Mouse (Mus musculus) bone marrow macrophage, adult 2 months (primary cell): ENCODE results near the gene Gzf1. TPM values are rescaled to one million over a fixed set of nuclear protein-coding genes. Genes with fewer than 3 reads are reported as not detected.

Experiments used
- H3K27ac ChIP-seq: 2 replicates; pipeline ENCODE4 v1.5.1; 2012; ENCODE audit warnings: low read depth, low read length; ENCODE audit not compliant: insufficient read depth
- H3K4me1 ChIP-seq: 2 replicates; pipeline ENCODE4 v1.6.1; 2012; ENCODE audit warnings: low read length; ENCODE audit not compliant: control insufficient read depth, insufficient read depth
- H3K4me3 ChIP-seq: 2 replicates; pipeline ENCODE4 v1.5.1; 2012; ENCODE audit warnings: mild to moderate bottlenecking, low read length, moderate library complexity; ENCODE audit not compliant: insufficient read depth
- CTCF ChIP-seq: IDR thresholded peaks from 2 replicates; pipeline ENCODE4 v1.5.1; 2012; ENCODE audit warnings: low read depth, mild to moderate bottlenecking, low read length, moderate library complexity
- POLR2A ChIP-seq: IDR thresholded peaks from 2 replicates; pipeline ENCODE4 v1.6.1; 2012; ENCODE audit warnings: mild to moderate bottlenecking, low read depth, low read length, borderline replicate concordance
- polyA plus RNA-seq: library from polyadenylated mRNA; stranded (reverse); fragments of >200 nt; gene quantifications from 2 replicates; pipeline ENCODE4 v1.2.4, GENCODE M21; 2012; ENCODE audit not compliant: missing spikeins, insufficient read depth, insufficient read length

Gzf1 gene
- polyA plus RNA-seq, 1 experiment = 18.5 TPM

DNA sequence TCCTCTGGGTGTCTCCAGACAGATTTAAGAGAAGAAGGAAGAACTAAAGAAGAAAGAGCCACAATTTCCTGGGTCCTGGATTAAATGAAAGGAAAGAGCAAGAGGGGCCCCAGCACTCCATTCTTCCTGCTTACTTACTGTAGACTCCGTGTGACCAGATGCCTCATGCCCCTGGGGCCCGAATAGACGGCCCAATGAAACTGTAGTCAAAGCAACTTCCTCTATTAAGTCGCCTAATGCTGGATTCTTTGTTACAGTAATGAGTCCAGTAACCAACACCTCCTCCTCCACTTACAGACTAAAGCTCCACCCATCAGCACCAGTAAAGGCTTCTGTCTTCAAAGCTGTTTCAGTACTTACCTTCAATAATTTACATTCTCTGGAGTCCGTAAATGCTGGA lies 17.7 kb downstream of the Gzf1 start:
- no peak for TF ChIP-seq POLR2A
- no peak for TF ChIP-seq CTCF
- H3K4me3 ChIP-seq = no peak overlapping the region
- H3K27ac ChIP-seq = peak overlapping the region; percentile 53
- peaks cover 5% of the 10 kb centered on the region; the same call in 1 of the 2 replicates for H3K4me1 ChIP-seq

DNA sequence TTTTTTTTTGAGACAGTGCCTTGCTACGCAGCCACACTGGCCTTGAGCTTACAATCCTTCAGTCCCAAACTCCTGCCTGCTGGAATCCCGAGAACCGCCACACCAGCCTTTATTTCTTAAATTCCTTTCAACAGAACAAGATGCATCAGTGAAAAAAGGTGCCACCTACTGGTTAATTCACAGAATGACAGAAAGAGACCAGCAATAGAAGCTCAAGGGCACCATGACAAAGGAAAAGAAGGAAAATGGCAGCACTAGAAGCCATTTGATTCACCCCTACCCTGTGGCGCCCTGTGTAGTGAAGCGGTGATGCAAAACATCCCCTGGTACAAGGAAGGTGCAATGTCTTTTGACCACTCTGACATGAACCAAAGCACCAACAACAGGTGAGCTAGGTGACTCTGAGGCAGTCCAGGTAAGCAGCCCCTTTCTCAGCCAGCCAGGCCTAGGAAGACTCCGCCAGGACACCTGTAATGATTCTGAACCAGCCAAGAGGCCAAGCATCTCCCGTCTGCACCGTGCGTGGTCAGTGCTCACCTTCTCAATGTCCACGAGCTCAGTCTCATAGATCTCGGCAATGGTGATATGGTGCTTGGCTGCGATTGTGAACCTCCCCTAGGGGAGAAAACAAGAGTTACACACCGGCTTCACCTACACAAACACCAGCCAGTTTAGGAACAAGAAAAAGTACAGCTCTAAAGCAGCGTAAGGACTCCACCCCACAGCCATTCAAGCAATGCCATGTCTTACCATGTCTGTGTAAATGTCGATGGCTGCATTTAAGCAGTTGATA lies 25.8 kb downstream of the Gzf1 start:
- Histone ChIP-seq H3K4me1 (no peaks in the 10 kb centered on the region), H3K4me3 (no peak overlapping the region), H3K27ac (no peak overlapping the region)
- TF ChIP-seq POLR2A (no peak), CTCF (peak; percentile 19; the same call in 1 of the 2 replicates)

- no peak for TF ChIP-seq CTCF
- H3K4me3 ChIP-seq = no peak overlapping the region
- H3K4me1 ChIP-seq = no peaks in the 10 kb centered on the region
- no peak overlapping the region for H3K27ac ChIP-seq
Measured at GRCm38 (mm10) chr2:148707202-148707530, 26.3 kb downstream of the Gzf1 start.

DNA sequence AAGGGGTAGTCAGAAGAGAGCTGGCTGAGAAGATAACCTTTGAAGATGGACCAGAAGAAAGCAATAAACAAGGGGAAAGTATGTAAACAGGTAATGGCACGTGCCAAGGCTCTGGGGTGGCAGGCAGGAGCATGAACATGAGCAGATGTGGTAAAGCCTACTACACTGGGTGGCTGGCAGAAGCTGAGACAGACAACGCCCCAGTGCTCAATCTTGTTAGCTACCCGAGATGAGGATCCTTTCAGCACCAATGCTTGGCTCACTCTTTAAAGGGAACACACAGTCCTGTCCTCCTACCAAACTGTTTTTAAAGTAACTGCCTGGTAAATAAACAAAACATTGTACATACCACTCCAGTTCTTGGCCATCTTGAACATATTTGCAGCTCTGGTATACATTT lies 31.5 kb downstream of the Gzf1 start:
- Histone ChIP-seq H3K4me1 (peaks cover 2% of the 10 kb centered on the region; the same call in 1 of the 2 replicates), H3K4me3 (no peak overlapping the region)

GRCm38 (mm10) chr2:148717072-148717471 lies 36.2 kb downstream of the Gzf1 start:
- Histone ChIP-seq H3K4me3 (no peak overlapping the region), H3K27ac (no peak overlapping the region), H3K4me1 (peaks cover 35% of the 10 kb centered on the region)
- TF ChIP-seq CTCF (no peak), POLR2A (no peak)

More for the DNA sequence above, 31.5 kb downstream of the Gzf1 start:
- no peak overlapping the region for H3K27ac ChIP-seq
- no peak for TF ChIP-seq POLR2A
- TF ChIP-seq CTCF = no peak

- peak overlapping the region; percentile 57 for H3K27ac ChIP-seq
Measured at GRCm38 (mm10) chr2:148719271-148719995, 38.6 kb downstream of the Gzf1 start.

GRCm38 (mm10) chr2:148731614-148732326 lies 50.9 kb downstream of the Gzf1 start:
- TF ChIP-seq POLR2A (no peak), CTCF (no peak)
- Histone ChIP-seq H3K27ac (peak overlapping the region; percentile 30), H3K4me1 (peaks cover 19% of the 10 kb centered on the region), H3K4me3 (peak overlapping the region; percentile 78)

More at GRCm38 (mm10) chr2:148719271-148719995, 38.6 kb downstream of the Gzf1 start:
- TF ChIP-seq CTCF = no peak
- no peak for TF ChIP-seq POLR2A
- Histone ChIP-seq H3K4me3 (no peak overlapping the region), H3K4me1 (peaks cover 35% of the 10 kb centered on the region)

DNA sequence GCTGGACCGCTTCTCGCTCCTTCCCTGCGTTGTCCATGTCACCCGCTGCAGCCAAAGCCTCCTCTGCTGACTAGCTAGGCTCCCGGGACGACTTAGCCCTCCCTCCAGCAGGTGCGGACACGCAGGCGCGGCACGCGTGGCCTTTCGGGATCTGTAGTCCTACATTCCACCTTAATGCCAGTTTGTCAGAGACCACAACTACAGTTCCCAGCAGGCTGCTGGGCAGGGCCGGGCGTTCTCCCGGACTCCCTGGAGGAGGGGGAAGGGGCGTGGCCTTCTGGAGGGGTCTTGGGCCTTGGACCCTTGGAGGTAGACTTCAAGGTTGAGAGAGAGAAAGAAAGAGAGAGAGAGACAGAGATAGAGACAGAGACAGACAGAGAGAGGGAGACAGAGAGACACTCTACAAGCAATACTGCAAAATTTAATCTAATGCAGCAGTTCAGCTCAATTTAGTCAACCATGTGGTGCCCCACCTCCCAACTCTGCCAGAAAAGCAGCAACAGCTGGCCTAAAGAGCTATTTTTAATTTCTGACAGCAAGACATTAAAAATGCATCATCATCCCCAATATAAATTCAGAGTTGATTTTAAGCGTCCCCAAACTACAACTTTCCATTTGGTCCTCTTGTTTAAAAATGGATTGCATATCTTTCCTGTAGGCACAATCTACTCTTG lies 51.6 kb downstream of the Gzf1 start, which contains the start of gene Napb:
Gene Napb, minus strand, starts transcription at position 141 of the 674 bp plus-strand sequence.
- Histone ChIP-seq H3K4me1 (peaks cover 19% of the 10 kb centered on the region), H3K4me3 (peak within 1 kb of the TSS; percentile 78), H3K27ac (peak within 1 kb of the TSS; percentile 30)
- TF ChIP-seq POLR2A = no peak; the same call in 1 of the 2 replicates
- no peak for TF ChIP-seq CTCF

Other genes starting within 250 kb of the Gzf1 start
- gene Cd93, start 237.5 kb upstream of the Gzf1 start, polyA plus RNA-seq = 338 and 370 TPM in 2 replicates
- gene Nxt1, start 8.4 kb upstream of the Gzf1 start, polyA plus RNA-seq = 20.7 and 22.8 TPM in 2 replicates
- gene Napb, start 51.4 kb downstream of the Gzf1 start, polyA plus RNA-seq = 3.4 and 3.7 TPM in 2 replicates
- not detected in 2 replicates for gene Cstl1, start 69.3 kb downstream of the Gzf1 start, polyA plus RNA-seq
- not detected in 2 replicates for gene Cst11, start 90.5 kb downstream of the Gzf1 start, polyA plus RNA-seq
- gene 8030411F24Rik, start 101.0 kb downstream of the Gzf1 start, polyA plus RNA-seq = not detected in 2 replicates
- gene Cst12, start 108.3 kb downstream of the Gzf1 start, polyA plus RNA-seq = not detected in 2 replicates
- not detected in 2 replicates for gene Cst8, start 117.8 kb downstream of the Gzf1 start, polyA plus RNA-seq
- gene Cst13, start 139.1 kb downstream of the Gzf1 start, polyA plus RNA-seq = not detected in 2 replicates
- gene Cst9, start 154.1 kb downstream of the Gzf1 start, polyA plus RNA-seq = not detected in 2 replicates
- gene 9230104L09Rik, start 184.0 kb downstream of the Gzf1 start, polyA plus RNA-seq = not detected in 2 replicates
- 2,557 and 2,597 TPM in 2 replicates for gene Cst3, start 194.7 kb downstream of the Gzf1 start, polyA plus RNA-seq